Mouse (Mus musculus): ENCODE measurements around the gene Pcsk6.
"Not testable (repeated sequence)": the region's sequence is repeated elsewhere in the genome, so short reads cannot be mapped to it uniquely, and the experiment has no call there.

Pcsk6 gene

DNA sequence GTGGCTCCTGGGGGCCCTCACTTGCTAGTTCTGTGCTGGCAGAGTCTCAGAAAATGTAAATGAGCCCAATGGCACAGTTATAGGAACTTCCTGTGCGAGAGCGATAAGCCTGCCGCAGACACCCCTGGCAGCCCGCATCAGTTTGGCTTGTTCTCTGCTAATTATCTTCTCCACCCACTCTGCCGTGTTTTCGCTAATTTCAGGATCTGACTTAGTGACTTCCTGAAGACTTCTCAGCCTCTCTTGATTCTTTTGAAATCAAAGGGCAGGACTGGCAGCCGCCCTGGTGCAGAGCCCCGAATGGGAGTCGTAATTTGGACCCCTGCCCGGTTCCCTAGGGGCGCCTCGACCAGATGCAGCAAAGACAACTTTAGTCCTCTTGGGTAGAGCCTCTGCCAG is 19.8 kb downstream of the Pcsk6 start:
- no peak for DNase-seq (ENCODE audit: low read depth, low spot score)

GRCm38 (mm10) chr7:65884928-65885327 is 23.4 kb downstream of the Pcsk6 start:
- DNase-seq (ENCODE audit: low read depth, low spot score) = no peak

DNA sequence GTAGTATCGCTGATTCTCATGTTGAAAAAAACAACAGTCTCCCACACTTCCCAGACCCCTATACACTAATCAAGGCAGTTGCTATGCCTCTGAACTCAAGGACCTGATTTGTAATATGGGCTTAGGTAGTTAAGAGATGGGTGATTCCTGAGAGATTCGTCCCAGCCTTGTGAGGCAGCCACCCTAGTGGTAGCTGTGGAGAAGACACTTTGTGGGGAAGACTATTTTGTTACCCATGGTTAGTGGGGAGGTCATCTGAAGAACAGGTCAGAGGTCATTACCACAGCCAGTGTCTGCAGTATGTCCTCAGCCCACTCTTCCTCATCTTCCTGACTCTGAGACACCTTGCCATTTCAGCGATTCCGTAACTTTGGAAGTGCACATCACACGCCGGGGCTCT is 24.3 kb downstream of the Pcsk6 start:
- no peak for DNase-seq (ENCODE audit: low read depth, low spot score)

- DNase-seq (ENCODE audit: low read depth, low spot score) = no peak
Measured at GRCm38 (mm10) chr7:65891831-65892230, 30.3 kb downstream of the Pcsk6 start.

DNA sequence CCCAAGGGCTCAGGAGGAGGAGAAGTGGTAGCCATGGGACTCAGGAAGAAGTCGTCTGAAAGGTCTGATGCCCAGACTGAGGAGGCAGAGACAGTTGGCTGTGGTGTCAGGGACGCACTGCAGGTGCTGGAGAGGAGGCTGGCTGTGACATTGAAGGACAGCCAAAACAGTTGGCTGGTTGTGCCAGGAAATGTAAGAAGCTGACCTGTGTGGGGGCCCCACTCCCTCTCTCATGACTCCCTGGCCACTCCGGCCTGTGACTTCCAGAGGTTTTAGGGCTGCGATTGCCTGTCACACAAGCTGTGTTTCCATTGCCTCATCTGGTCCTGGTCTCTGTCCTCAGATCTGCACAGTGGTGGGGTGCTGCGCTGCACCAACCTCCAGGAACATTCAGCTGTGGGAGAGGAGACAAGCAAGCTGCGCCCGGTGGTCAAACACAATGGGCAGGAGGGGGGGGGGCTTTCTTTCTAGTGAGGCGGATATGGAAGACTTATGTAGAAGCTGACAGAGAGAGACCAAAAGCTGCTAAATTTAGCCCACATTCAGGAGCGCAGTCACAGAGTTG is 30.8 kb downstream of the Pcsk6 start:
- no peak for DNase-seq (ENCODE audit: low read depth, low spot score)

DNA sequence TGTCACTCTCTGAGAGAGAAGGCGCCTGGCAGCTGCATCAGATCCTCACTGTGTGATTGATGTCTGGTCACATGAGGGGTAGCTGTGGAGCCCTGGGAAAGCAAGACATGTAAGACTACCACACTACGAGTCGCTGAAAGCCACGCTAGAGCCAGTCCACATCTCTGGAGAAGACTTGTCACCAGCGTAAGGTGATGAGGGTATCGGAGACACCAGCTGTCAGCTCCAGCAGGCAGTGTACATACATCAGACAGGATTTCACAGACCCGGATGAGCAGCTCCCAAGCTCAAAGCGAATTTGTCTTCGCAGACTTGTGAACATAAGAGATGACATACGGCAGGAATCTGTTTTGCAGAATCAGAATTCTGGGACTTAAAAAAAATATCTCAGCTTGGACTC is 32.0 kb downstream of the Pcsk6 start:
- no peak for DNase-seq (ENCODE audit: low read depth, low spot score)

GRCm38 (mm10) chr7:65895262-65895661 is 33.7 kb downstream of the Pcsk6 start:
- no peak for DNase-seq (ENCODE audit: low read depth, low spot score)

DNA sequence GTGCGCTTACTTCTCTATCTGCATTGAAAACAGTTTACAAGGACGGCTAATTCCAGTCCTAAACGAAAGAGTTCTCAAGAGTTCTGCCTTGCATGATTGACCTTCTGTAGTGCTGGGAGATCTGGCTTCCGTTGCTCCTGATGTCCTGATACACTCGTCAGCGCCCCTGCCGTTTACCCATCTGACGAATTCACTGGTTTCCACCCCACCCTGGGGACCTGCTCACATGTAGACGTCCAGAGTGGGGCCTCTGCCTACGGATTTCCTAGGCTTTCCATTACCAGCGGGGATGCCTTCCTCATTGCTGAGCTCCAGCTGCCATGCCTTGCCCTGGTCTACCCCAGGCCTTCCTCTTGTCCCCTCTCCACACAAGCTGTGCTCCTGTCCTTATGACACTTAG is 39.7 kb downstream of the Pcsk6 start:
- DNase-seq (ENCODE audit: low read depth, low spot score) = no peak

GRCm38 (mm10) chr7:65902471-65903180 is 41.1 kb downstream of the Pcsk6 start:
- no peak for DNase-seq (ENCODE audit: low read depth, low spot score)

GRCm38 (mm10) chr7:65903456-65903855 is 41.9 kb downstream of the Pcsk6 start:
- DNase-seq (ENCODE audit: low read depth, low spot score) = no peak

- DNase-seq (ENCODE audit: low read depth, low spot score) = no peak
Measured at GRCm38 (mm10) chr7:65906528-65907272, 45.2 kb downstream of the Pcsk6 start.

DNA sequence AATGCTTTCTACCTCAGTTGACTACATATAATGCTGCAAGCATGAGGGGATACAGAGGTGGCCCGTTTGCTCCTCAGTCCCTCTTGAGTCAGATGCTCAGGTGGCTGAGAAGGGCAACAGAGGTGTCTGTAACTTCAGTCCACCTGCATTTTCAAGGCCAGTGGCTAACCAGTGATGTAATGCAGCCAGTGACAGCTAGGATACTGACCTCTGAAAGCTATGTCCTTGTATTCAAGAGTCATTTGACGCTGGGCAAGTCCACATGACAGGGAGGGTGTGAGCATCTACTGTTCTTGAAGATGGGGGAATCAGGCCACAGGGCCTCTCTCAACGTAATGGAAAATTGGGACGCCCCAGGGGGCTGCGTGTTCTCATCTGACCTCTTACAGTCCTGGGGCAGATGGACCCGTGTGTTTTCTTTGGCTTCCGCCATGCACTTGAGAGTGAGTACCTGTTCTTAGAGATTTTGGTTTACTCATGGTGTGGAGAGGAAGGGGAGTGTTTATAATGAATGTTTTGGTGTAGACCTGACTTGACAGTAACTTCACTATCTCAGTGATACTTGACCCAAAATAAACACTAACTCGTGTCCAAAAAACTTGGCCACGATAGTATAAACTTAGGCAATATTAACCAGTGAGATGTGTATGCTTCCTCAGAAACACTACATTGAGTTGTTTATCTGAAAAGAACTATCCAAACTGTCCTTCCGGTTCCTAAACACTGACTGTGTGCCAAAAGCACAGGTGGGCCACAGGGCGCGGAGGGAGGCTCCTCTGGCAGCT is 48.0 kb downstream of the Pcsk6 start:
- no peak for DNase-seq (ENCODE audit: low read depth, low spot score)

DNA sequence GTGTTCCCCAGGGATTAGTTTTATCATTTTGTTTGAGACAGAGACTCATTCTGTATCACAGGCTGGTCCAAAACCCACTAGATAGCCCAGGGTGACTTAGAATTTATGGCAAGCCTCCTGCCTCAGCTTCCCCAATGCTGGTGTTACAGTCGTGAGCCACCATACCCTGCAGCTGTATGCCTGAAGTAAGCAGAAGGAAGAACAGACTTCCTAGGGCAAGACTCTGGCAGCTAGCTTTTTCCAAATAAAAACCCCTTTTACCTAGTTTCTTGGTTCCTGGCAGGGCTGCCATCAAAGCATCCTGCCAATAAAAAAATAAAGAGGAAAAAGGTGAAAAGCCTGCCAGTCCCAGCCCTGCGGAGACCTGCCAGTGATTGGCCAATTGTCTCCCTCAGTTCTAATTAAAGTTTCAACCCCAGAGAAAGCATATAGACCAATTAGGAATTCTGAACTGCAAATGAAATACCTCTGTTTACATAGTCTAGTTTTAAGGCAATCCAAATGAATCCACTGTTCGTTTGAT is 51.6 kb downstream of the Pcsk6 start:
- no peak for DNase-seq (ENCODE audit: low read depth, low spot score)

GRCm38 (mm10) chr7:65914761-65915301 is 53.3 kb downstream of the Pcsk6 start:
- DNase-seq (ENCODE audit: low read depth, low spot score) = no peak

DNA sequence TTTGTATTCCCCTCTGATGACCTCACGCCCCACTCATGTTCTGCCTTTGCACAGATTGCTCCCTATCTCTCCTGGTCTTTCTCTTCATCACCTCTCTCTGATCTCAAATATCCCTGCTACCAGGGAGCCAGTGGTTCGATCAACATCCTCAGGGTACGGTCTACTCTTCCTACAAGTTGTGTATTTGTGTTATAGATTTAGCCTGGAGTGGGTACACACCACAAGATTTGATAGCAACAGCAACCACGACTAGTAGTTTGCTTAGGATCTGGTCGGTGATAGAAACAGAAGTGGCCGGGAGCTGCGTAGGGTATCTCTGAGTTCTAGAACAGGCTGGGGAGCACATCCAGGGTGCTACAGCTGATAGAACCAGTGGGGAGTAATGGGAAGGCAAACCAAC is 54.3 kb downstream of the Pcsk6 start:
- no peak for DNase-seq (ENCODE audit: low read depth, low spot score)

GRCm38 (mm10) chr7:65916566-65916965 is 55.0 kb downstream of the Pcsk6 start:
- no peak for DNase-seq (ENCODE audit: low read depth, low spot score)

GRCm38 (mm10) chr7:65918431-65918830 is 56.9 kb downstream of the Pcsk6 start:
- DNase-seq (ENCODE audit: low read depth, low spot score) = no peak

DNA sequence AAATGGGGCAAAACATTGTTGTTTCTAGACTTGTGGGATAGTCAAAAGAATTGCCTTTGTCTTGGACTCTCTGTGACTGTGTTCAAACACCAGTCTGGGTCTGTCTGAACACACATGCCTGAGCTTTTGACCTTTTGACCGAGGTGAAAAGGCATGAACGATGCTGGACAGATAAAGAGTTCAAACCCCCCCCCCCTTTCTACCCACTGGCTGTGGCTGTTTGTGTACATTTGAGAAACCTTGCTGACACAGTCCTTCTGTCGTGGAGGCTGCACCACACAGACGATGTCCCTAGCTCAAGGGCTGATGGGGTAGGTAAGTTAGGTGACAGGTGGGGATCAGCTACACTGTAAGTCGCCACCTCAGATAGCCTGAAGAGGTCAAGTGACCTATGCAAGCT is 67.9 kb downstream of the Pcsk6 start:
- no peak for DNase-seq (ENCODE audit: low read depth, low spot score)

GRCm38 (mm10) chr7:65930478-65930877 is 68.9 kb downstream of the Pcsk6 start:
- DNase-seq (ENCODE audit: low read depth, low spot score) = no peak

DNA sequence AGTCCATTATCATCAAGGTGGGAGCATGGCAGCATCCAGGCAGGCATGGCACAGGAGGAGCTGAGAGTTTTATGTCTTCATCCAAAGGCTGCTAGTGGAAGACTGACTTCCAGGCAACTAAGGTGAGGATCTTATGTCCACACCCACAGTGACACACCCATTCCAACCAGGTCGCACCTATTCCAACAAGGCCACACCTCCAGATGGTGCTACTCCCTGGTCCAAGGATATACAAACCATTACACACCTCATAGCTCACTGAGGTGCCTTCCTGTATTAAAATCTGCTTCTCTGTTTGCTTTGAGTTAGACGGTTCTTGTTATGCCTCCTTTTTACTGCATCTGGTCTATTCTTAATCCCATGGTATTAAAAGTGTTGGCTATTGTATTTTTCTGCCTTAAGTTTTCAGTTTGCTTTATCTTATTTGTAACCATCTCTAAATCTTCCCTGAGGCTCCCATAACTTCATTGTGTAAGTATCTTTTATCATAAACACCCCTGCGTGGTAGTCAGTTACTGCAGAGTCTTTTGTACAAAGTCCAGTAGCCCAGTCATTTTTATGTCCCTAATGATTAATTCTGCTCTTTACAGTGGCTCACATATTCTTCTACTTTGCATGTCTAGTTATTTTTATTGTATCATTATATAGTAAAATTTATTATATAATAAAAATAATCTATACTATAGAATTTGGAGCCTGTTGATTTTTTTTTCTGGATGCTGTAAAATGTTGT is 72.9 kb downstream of the Pcsk6 start:
- not testable (repeated sequence) for DNase-seq (ENCODE audit: low read depth, low spot score)

- DNase-seq (ENCODE audit: low read depth, low spot score) = no peak
Measured at GRCm38 (mm10) chr7:65935211-65935610, 73.7 kb downstream of the Pcsk6 start.
